Mouse (Mus musculus) gastrocnemius, postnatal 25 days (tissue): ENCODE results near the gene Grsf1. TPM values are rescaled to one million over a fixed set of nuclear protein-coding genes. Genes with fewer than 3 reads are reported as not detected.

ENCODE experiments used
- DNase-seq: peaks from one replicate; pipeline ENCODE4 v3.0.0; 2022
- total RNA-seq, 2 experiments: library from RNA; stranded (reverse); gene quantifications; 1 replicate in 1 of 2; 2 replicates in 1 of 2; pipeline ENCODE4 v1.2.3; 2021

The Grsf1 gene
- total RNA-seq, 2 experiments from 2014 or later, result 129 to 140 TPM

DNA sequence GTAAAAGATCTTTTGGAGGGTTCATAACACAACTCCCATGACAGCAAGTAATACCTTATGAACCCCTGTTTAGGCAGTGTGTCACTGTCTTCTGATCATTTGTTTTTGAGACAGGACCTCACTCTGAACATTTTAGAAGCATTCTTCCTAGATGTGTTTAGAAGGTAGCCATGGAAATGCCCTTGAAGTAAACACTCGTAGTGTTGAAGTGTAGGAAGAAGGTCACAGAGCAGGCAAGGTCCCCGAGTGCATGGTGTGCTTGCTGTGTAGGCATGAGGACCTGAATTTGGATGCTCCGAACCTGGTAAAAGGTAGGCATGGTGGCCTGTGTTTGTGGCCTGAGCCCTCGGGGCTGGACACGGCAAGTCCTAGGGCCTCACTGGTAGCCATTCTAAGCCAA is 44.4 kb downstream of the Grsf1 start:
- no peak for DNase-seq

- peak; percentile 44 for DNase-seq
Observed at GRCm38 (mm10) chr5:88630883-88631282, 45.1 kb downstream of the Grsf1 start.

- no peak for DNase-seq
Observed at GRCm38 (mm10) chr5:88629987-88630386, 46.0 kb downstream of the Grsf1 start.

GRCm38 (mm10) chr5:88629125-88629524 is 46.8 kb downstream of the Grsf1 start:
- DNase-seq, result no peak

- no peak for DNase-seq
Observed at GRCm38 (mm10) chr5:88627545-88627944, 48.4 kb downstream of the Grsf1 start.

GRCm38 (mm10) chr5:88616988-88617387 is 59.0 kb downstream of the Grsf1 start:
- no peak for DNase-seq

GRCm38 (mm10) chr5:88614129-88614528 is 61.8 kb downstream of the Grsf1 start:
- no peak for DNase-seq

Other genes with a start within 250 kb of the Grsf1 start
- not detected for gene Ambn, start 220.2 kb downstream of the Grsf1 start, total RNA-seq
- gene Enam, start 188.2 kb downstream of the Grsf1 start, total RNA-seq, result not detected
- gene Jchain, start 148.3 kb downstream of the Grsf1 start, total RNA-seq, result under 1 TPM; 0.32 to 0.33 TPM
- gene Utp3, start 121.7 kb downstream of the Grsf1 start, total RNA-seq, result 10 to 100 TPM; 21.7 to 22.5 TPM
- 1 to 10 TPM; 6.8 to 8.4 TPM for gene Rufy3, start 111.1 kb downstream of the Grsf1 start, total RNA-seq
- 10 to 100 TPM; 24.5 to 26.3 TPM for gene Mob1b, start 44.7 kb upstream of the Grsf1 start, total RNA-seq
- 1 to 10 TPM; 1.4 to 2.1 TPM for gene Dck, start 88.8 kb upstream of the Grsf1 start, total RNA-seq
- 10 to 100 TPM in 1 of 2 experiments, 1 to 10 TPM in 1; 9.7 to 12.3 TPM for gene Slc4a4, start 210.6 kb upstream of the Grsf1 start, total RNA-seq